Mouse (Mus musculus) forebrain, embryonic 12.5 days (tissue): ENCODE measurements around the gene Spz1. TPM values are rescaled to one million over a fixed set of nuclear protein-coding genes. Genes with fewer than 3 reads are reported as not detected.

ENCODE experiments used
- polyA plus RNA-seq: library from polyadenylated mRNA; unstranded; fragments of >200 nt; fragmentation: Nextera tagmentation; extraction: Ambion mirVana; gene quantifications from 2 replicates; pipeline ENCODE4 v1.2.1, GENCODE M21; 2016

Spz1 gene
- polyA plus RNA-seq, 1 experiment from 2014 or later: not detected

Other genes starting within 250 kb of the Spz1 start
- 21.4 and 21.7 TPM in 2 replicates for gene Dhfr, start 221.4 kb downstream of the Spz1 start, polyA plus RNA-seq
- 36.0 and 38.1 TPM in 2 replicates for gene Msh3, start 221.2 kb downstream of the Spz1 start, polyA plus RNA-seq
- gene Ankrd34b, start 150.3 kb downstream of the Spz1 start, polyA plus RNA-seq: 0.09 and 0.21 TPM in 2 replicates
- gene Fam151b, start 92.2 kb downstream of the Spz1 start, polyA plus RNA-seq: 0.17 and 0.28 TPM in 2 replicates
- 11.9 and 12.7 TPM in 2 replicates for gene Zfyve16, start 45.3 kb downstream of the Spz1 start, polyA plus RNA-seq
- gene Serinc5, start 34.9 kb upstream of the Spz1 start, polyA plus RNA-seq: 9.5 and 10.0 TPM in 2 replicates
- 0.97 and 1.4 TPM in 2 replicates for gene Thbs4, start 218.6 kb upstream of the Spz1 start, polyA plus RNA-seq